Mouse (Mus musculus) liver, embryonic 13.5 days (tissue): ENCODE data around the gene Ccdc191. TPM values are rescaled to one million over a fixed set of nuclear protein-coding genes. Genes with fewer than 3 reads are reported as not detected.
A peak's percentile ranks its signal among the peaks of the same experiment; 100 is the strongest.

Experiments used
- ATAC-seq: fragments of 200-750 bp; cut with Nextera tagmentation; 2 replicates; pipeline ENCODE4 v1.8.0; 2017; ENCODE audit warnings: low read depth, mild to moderate bottlenecking, moderate number of reproducible peaks, moderate library complexity
- DNase-seq: peaks from one replicate; pipeline ENCODE4 v3.0.0; 2022
- H3K27ac ChIP-seq: fragments of 300-500 bp; sonication (generic); 2 replicates; pipeline ENCODE4 v1.5.1; 2015; ENCODE audit warnings: moderate library complexity, mild to moderate bottlenecking, inconsistent platforms
- H3K27me3 ChIP-seq: fragments of 300-500 bp; sonication (generic); 2 replicates; pipeline ENCODE4 v1.6.1; 2015; ENCODE audit warnings: mild to moderate bottlenecking, inconsistent platforms
- H3K36me3 ChIP-seq: fragments of 300-500 bp; sonication (generic); 2 replicates; pipeline ENCODE4 v1.6.1; 2015; ENCODE audit warnings: mild to moderate bottlenecking, inconsistent platforms
- H3K4me1 ChIP-seq: fragments of 300-500 bp; sonication (generic); replicated peaks from 2 replicates; pipeline ENCODE4 v1.6.1; 2015; ENCODE audit warnings: inconsistent platforms
- H3K4me2 ChIP-seq: fragments of 300-500 bp; sonication (generic); 2 replicates; pipeline ENCODE4 v1.6.1; 2015; ENCODE audit warnings: inconsistent platforms, mild to moderate bottlenecking, moderate library complexity
- H3K4me3 ChIP-seq: fragments of 300-500 bp; sonication (generic); replicated peaks from 2 replicates; pipeline ENCODE4 v1.5.1; 2015; ENCODE audit warnings: mild to moderate bottlenecking, inconsistent platforms
- H3K9ac ChIP-seq: fragments of 300-500 bp; sonication (generic); 2 replicates; pipeline ENCODE4 v1.6.1; 2015; ENCODE audit warnings: mild to moderate bottlenecking, inconsistent platforms
- H3K9me3 ChIP-seq: fragments of 300-500 bp; sonication (generic); replicated peaks from 2 replicates; pipeline ENCODE4 v1.6.1; 2016; ENCODE audit warnings: inconsistent platforms
- WGBS: fragments of 180-500 bp; shearing (Covaris S2); methylation state at CpG from one replicate; pipeline ENCODE4 v1.1.7; 2015; ENCODE audit not compliant: insufficient replicate concordance; 5-methylcytosine and 5-hydroxymethylcytosine counted together
- polyA plus RNA-seq: library from polyadenylated mRNA; unstranded; fragments of >200 nt; fragmentation: Nextera tagmentation; extraction: Ambion mirVana; gene quantifications from 2 replicates; pipeline ENCODE4 v1.2.1, GENCODE M21; 2015

Gene Ccdc191
- polyA plus RNA-seq, 1 experiment from 2014 or later = 5.5 TPM

DNA sequence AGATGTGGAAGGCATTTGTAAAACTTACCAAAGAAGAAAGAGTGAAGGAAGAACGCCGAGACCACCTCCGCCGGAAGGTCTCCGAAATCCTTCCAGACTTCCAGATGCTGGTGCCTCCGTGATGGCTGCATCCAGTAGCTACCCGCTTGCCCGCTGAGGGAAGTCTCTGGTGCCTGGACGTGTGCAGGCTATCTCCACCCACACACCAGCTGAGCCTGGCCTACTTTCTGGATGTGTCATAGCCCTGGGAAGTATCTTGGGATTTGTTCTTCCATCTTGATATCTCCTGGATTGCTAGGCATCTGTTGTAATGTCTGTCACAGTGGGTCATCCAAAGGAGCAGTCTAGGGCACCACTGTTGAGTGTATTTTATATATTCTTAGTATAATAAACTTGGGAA, 73.7 kb downstream of the Ccdc191 start:
- no peak overlapping the region for H3K4me3 ChIP-seq
- H3K4me1 ChIP-seq = 0 out of 2 replicates have a peak, but pooled peaks cover 2% of the 10 kb centered on the region
- 83% methylated on average over 9 of the region's 9 CpGs for WGBS
- no peak for DNase-seq
- H3K9ac ChIP-seq = no peak overlapping the region
- H3K9me3 ChIP-seq = no peaks in the 10 kb centered on the region
- ATAC-seq = no peak
- H3K36me3 ChIP-seq = 0 out of 2 replicates have a peak, but pooled peaks cover 4% of the 10 kb centered on the region
- no peak overlapping the region for H3K4me2 ChIP-seq
- H3K27me3 ChIP-seq = no peaks in the 10 kb centered on the region
- H3K27ac ChIP-seq = no peak overlapping the region

DNA sequence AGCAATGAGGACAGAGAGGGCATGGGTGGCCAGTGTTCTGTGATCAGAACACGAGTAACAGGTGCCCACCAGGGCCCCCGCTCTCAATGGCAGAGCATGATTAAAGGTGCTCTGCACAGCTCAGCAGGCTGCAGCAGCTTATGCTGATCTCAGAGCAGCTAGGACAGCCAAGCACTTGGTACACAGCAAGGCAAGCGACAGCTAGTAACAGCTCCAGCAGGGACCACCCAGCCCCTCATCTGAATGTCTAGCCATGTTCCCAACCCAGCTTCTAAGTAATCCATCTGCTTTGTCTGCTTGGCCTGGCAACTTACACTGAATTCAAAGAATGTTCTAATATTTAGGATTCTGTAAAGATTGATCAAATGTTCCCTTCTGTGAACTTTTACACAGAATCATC, 74.2 kb downstream of the Ccdc191 start:
- no peak overlapping the region for H3K9ac ChIP-seq
- no peaks in the 10 kb centered on the region for H3K27me3 ChIP-seq
- ATAC-seq (no peak), DNase-seq (no peak)
- 73% methylated on average over 3 of the region's 3 CpGs for WGBS
- 0 out of 2 replicates have a peak, but pooled peaks cover 2% of the 10 kb centered on the region for H3K4me1 ChIP-seq
- H3K36me3 ChIP-seq = 0 out of 2 replicates have a peak, but pooled peaks cover 4% of the 10 kb centered on the region
- H3K27ac ChIP-seq = no peak overlapping the region
- H3K9me3 ChIP-seq = no peaks in the 10 kb centered on the region
- no peak overlapping the region for H3K4me2 ChIP-seq
- H3K4me3 ChIP-seq = no peak overlapping the region

DNA sequence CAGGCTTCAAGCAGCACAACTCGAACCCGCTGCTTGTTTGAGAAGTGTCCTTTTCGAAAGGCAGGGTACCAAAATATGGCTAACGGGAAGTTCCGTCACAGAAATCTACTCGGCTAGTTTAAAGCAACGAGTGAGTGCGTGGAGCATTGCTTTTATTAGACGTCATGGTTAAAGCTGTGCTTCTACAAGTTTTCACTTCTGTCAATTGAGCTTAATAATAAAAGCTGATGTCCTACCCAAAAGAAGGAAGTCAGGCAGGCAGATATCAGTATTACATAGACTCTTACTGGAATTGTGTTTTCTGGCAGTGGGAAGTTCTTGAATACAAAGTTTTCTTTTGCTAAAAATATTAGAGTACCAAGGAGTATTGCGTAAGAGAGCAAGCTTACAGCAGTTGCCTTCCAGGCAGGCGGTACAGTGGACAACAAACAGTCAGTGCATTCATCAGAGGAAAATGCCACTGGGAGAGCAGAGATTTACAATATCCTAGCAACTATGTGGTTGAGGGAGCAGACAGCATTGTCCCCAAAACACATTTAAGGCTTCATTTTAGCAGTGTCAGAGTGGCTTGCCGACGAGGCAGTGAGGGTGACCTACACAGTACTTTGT, 76.3 kb downstream of the Ccdc191 start:
- H3K4me1 ChIP-seq = 0 out of 2 replicates have a peak, but pooled peaks cover 2% of the 10 kb centered on the region
- no peak for ATAC-seq
- H3K27me3 ChIP-seq = no peaks in the 10 kb centered on the region
- H3K4me3 ChIP-seq = no peak overlapping the region
- no peak overlapping the region for H3K27ac ChIP-seq
- no peak for DNase-seq
- WGBS = 78% methylated on average over 13 of the region's 13 CpGs
- 0 out of 2 replicates have a peak, but pooled peaks cover 4% of the 10 kb centered on the region for H3K36me3 ChIP-seq
- H3K4me2 ChIP-seq = no peak overlapping the region
- H3K9ac ChIP-seq = no peak overlapping the region
- H3K9me3 ChIP-seq = no peaks in the 10 kb centered on the region

DNA sequence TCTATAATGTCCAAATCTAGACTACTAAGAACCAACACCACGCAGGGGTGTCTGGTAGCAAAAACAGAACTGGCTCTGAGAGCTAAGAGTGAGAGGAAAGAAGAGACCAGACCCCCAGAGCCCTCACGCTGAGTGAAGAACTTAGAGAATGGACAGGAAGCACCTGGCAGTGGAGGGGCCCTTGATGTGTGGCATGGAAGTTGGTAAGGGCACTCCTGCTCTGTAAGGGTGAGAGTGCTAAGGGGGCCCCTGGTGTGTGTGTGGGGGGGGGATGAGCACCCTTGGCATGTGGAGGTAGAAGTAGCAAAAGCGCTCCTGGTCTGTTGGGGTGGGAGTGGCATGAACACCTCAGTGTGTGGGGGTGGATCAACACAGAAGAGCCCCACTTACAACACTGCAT, 80.8 kb downstream of the Ccdc191 start:
- H3K4me2 ChIP-seq = no peak overlapping the region
- 0 out of 2 replicates have a peak, but pooled peaks cover 2% of the 10 kb centered on the region for H3K4me1 ChIP-seq
- no peak for ATAC-seq

DNA sequence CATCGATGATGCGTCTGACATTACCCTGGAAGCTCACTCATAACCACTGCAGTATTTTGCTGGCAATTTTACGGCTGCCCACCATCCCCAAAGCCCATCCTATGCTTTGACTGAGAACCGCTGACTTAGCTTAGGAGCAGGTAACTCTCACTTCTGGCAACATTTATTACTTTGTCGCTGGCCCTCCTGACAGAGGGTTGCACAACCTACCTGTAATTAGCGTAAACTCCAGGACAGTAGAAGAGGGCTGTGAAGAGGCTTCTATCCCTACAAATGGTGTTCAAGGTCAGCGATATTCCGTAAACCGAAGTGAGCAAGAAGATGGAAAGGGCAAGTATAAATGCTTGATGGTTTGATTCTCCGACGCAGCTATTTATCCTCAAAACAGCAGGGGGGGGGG, 81.6 kb downstream of the Ccdc191 start:
- DNase-seq (no peak), ATAC-seq (no peak)
- H3K9me3 ChIP-seq = no peaks in the 10 kb centered on the region
- H3K27ac ChIP-seq = no peak overlapping the region
- H3K4me1 ChIP-seq = 0 out of 2 replicates have a peak, but pooled peaks cover under 1% of the 10 kb centered on the region
- H3K9ac ChIP-seq = no peak overlapping the region
- WGBS = 84% methylated on average over 11 of the region's 11 CpGs
- no peaks in the 10 kb centered on the region for H3K27me3 ChIP-seq
- H3K4me2 ChIP-seq = no peak overlapping the region
- H3K4me3 ChIP-seq = no peak overlapping the region
- no peaks in the 10 kb centered on the region for H3K36me3 ChIP-seq

More for the DNA sequence above, 80.8 kb downstream of the Ccdc191 start:
- Histone ChIP-seq H3K9me3 (no peaks in the 10 kb centered on the region), H3K27ac (no peak overlapping the region), H3K36me3 (no peaks in the 10 kb centered on the region), H3K27me3 (no peaks in the 10 kb centered on the region), H3K4me3 (no peak overlapping the region), H3K9ac (no peak overlapping the region)
- WGBS = 60% methylated on average over 3 of the region's 3 CpGs
- DNase-seq = no peak

DNA sequence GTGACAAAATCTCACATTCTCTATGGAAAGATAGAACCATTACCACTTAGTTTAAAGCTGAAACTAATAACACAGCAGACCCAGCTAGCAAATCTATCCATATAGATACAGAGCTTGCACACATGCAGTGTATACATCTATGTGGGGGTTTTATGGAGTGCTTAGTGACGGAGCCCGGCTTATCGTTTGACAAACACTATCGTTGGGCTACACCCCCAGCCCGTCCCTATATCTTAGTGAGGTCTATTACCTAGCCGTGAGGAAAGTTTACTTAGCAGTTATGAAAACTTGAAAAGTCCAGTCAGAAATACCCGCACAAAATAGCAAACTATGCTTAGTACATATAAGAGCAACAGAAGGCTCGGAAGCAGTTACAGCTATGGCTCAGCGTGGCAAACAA, 82.1 kb downstream of the Ccdc191 start:
- H3K27me3 ChIP-seq = no peaks in the 10 kb centered on the region
- H3K4me2 ChIP-seq = no peak overlapping the region
- H3K36me3 ChIP-seq = no peaks in the 10 kb centered on the region
- H3K9me3 ChIP-seq = no peaks in the 10 kb centered on the region
- ATAC-seq (no peak), DNase-seq (no peak)
- H3K27ac ChIP-seq = no peak overlapping the region
- H3K4me3 ChIP-seq = no peak overlapping the region
- no peak overlapping the region for H3K9ac ChIP-seq
- 74% methylated on average over 9 of the region's 9 CpGs for WGBS
- H3K4me1 ChIP-seq = no peaks in the 10 kb centered on the region

DNA sequence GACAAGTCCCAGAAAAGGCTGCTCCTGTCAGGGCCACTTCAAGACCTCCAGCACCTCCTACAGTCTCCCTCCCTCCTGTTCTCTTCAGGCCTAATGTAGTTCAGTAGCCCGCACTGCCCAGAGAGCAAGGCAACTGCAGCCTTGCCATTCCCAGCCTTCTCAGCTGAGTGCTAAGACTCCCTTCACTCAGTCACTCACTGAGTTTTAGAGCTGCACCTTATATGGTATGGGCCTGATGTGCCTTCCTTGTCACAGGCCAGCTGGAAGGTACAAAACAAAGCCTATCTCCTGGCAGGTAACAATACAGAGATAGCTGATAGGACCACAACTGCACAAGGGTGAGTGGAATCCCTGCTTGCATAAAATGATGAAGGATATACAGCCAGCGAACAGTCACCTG, 82.8 kb downstream of the Ccdc191 start:
- H3K4me2 ChIP-seq = no peak overlapping the region
- no peak overlapping the region for H3K9ac ChIP-seq
- no peaks in the 10 kb centered on the region; the same call in 1 of the 2 replicates for H3K27me3 ChIP-seq
- no peaks in the 10 kb centered on the region for H3K9me3 ChIP-seq
- 77% methylated on average over 2 of the region's 2 CpGs for WGBS
- ATAC-seq (no peak), DNase-seq (no peak)
- H3K36me3 ChIP-seq = no peaks in the 10 kb centered on the region
- no peaks in the 10 kb centered on the region for H3K4me1 ChIP-seq
- H3K4me3 ChIP-seq = no peak overlapping the region
- no peak overlapping the region for H3K27ac ChIP-seq

GRCm38 (mm10) chr16:43973147-43973546, 83.5 kb downstream of the Ccdc191 start:
- no peak overlapping the region for H3K27ac ChIP-seq
- no peaks in the 10 kb centered on the region for H3K36me3 ChIP-seq
- no peaks in the 10 kb centered on the region for H3K9me3 ChIP-seq
- ATAC-seq = no peak
- H3K27me3 ChIP-seq = no peaks in the 10 kb centered on the region; the same call in 1 of the 2 replicates
- H3K4me2 ChIP-seq = no peak overlapping the region
- no peak overlapping the region for H3K4me3 ChIP-seq
- H3K4me1 ChIP-seq = no peaks in the 10 kb centered on the region
- no peak overlapping the region for H3K9ac ChIP-seq
- DNase-seq = no peak
- 70% methylated on average over 11 of the region's 11 CpGs for WGBS

DNA sequence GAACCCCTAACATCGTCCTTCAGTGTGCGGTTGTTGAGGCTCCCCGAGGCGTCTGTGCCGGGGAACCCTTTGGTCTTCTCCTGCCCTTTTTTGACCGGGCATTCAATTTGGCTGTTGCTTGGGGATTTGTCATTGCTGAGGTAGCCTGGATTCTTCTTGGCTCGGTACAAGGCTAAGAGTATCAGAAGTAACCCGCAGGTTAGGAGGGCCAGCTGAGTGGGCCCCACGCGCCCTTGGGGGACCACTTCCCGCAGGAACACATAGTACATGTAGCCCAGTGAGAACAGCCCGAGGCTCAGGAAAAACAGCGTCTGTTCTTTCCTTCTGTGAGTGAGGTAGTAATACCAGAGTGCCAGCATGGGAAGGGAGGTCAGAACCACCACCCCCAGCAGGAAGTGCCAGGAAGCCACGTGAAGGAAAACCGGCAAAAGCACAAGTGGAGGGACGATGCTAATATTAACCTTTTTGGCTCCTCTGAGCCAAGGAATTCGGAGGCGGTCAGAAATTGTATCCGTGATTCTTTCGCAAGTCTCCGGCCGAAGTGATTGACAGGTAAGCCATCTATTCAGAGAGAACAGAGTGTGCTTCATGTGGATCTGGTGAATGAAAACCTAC, 84.1 kb downstream of the Ccdc191 start:
- DNase-seq = no peak
- H3K27me3 ChIP-seq = peaks cover 3% of the 10 kb centered on the region
- ATAC-seq = no peak
- H3K36me3 ChIP-seq = no peaks in the 10 kb centered on the region
- no peak overlapping the region for H3K4me2 ChIP-seq
- H3K4me1 ChIP-seq = no peaks in the 10 kb centered on the region
- no peak overlapping the region for H3K9ac ChIP-seq
- H3K4me3 ChIP-seq = no peak overlapping the region
- H3K9me3 ChIP-seq = no peaks in the 10 kb centered on the region
- 76% methylated on average over 22 of the region's 22 CpGs for WGBS
- H3K27ac ChIP-seq = no peak overlapping the region

GRCm38 (mm10) chr16:43979010-43979327, 89.4 kb downstream of the Ccdc191 start:
- 27% methylated on average over 7 of the region's 7 CpGs for WGBS

DNA sequence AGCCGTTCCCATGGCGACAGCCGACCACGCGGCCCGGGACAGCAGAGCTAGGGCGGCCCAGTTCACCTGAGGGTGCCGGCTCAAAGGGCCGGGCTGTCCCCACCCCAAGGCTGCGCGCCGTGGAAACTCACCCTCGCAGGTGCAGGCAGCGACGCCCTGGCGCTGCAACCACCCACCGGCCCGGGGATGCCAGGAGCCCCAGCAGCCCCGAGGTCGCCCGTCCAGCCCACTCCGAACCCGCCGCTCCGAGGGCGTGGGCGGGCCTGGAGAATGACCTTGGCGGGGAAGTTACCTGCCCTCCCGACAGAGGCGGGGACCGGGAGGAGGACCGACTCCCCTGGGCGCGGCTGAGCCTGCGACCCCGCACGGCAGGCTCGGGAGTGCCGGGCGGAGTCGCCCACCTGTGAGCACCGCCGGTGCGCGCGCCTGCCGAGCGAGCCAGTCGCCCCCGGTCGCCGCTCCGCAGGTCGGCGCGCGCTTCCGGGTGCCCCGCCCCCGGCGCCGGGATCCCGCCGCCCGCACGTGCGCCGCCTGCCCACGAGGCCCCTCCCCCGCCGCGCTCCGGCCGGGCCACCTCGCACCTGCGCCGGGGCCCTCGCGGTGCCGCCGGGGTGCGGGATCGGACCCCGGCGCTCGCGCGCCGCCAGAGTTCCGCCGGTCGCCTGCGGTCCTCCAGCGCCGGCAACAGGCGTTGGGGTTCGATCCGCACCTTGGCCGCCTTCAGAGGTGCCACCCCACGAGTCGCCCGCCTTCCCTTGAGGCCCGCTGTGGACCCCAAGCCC, 89.9 kb downstream of the Ccdc191 start, which contains the start of gene Zdhhc23:
Gene Zdhhc23 (minus strand): TSS at position 464 of the 782 bp plus-strand sequence.
- Histone ChIP-seq H3K9me3 (no peaks in the 10 kb centered on the region), H3K4me1 (peaks cover 12% of the 10 kb centered on the region), H3K9ac (peak within 1 kb of the TSS; percentile 66), H3K4me2 (peak within 1 kb of the TSS; percentile 96), H3K27me3 (peaks cover 17% of the 10 kb centered on the region), H3K4me3 (peak within 1 kb of the TSS; percentile 69), H3K27ac (no peak within 1 kb of the TSS), H3K36me3 (no peaks in the 10 kb centered on the region)
- WGBS = under 1% methylated on average over 81 of the region's 103 CpGs
- DNase-seq = peak; percentile 9
- ATAC-seq = peak; percentile 77

More at GRCm38 (mm10) chr16:43979010-43979327, 89.4 kb downstream of the Ccdc191 start:
- Histone ChIP-seq H3K27me3 (peaks cover 17% of the 10 kb centered on the region), H3K4me2 (peak overlapping the region; percentile 96), H3K27ac (no peak overlapping the region), H3K4me3 (peak overlapping the region; percentile 69), H3K9ac (peak overlapping the region; percentile 66), H3K9me3 (no peaks in the 10 kb centered on the region), H3K36me3 (no peaks in the 10 kb centered on the region), H3K4me1 (peaks cover 12% of the 10 kb centered on the region)
- ATAC-seq = no peak
- no peak for DNase-seq
